Mouse (Mus musculus): Measurements from ENCODE around the gene Cfap61. TPM values are rescaled to one million over a fixed set of nuclear protein-coding genes. Genes with fewer than 3 reads are reported as not detected.

Cfap61 gene
- total and polyA plus RNA-seq, 3 experiments = 0.13 TPM; not detected in 2

- H3K9ac ChIP-seq (ENCODE audit: control insufficient read depth, low read depth, low read length, poor library complexity, severe bottlenecking) = peak overlapping the region; percentile 54
- DNase-seq (ENCODE audit: low read depth, low spot score) = peak; percentile 81
- H3K9me3 ChIP-seq (replicated peaks; ENCODE audit: insufficient read depth, low read length) = no peaks in the 10 kb centered on the region
- H3K27ac ChIP-seq (ENCODE audit: control insufficient read depth, low read depth, low read length) = no peak overlapping the region
- no peaks in the 10 kb centered on the region; a peak in 1 of 4 replicates for H3K27me3 ChIP-seq (ENCODE audit: control insufficient read depth in 1 of 2, insufficient read depth in 2 of 2, low read length in 2 of 2)
- peaks cover 0 to 5% of the 10 kb centered on the region in 2 experiments; a peak in 1 of 4 replicates for H3K36me3 ChIP-seq (ENCODE audit: control insufficient read depth in 1 of 2, insufficient read depth in 2 of 2, low read length in 2 of 2)
- no peaks in the 10 kb centered on the region for H3K79me2 ChIP-seq (ENCODE audit: control insufficient read depth, insufficient read depth, low read length, poor library complexity)
- H3K4me3 ChIP-seq (ENCODE audit: control insufficient read depth in 1 of 2, insufficient read depth in 1 of 2, low read depth in 2 of 2, low read length in 2 of 2) = peak overlapping the region; percentile 36 to 45
- peaks cover 3 to 10% of the 10 kb centered on the region in 2 experiments for H3K4me1 ChIP-seq (ENCODE audit: control insufficient read depth in 1 of 2, insufficient read depth in 2 of 2, low read length in 2 of 2)
- TF ChIP-seq ELF1 (IDR thresholded peaks at IDR 0.05; ENCODE audit: low read depth, low read length) = peak; percentile 45; the same call in 1 of the 2 replicates
- TF ChIP-seq POLR2AphosphoS2 (IDR thresholded peaks at IDR 0.05; ENCODE audit: low read length) = no peak
- TF ChIP-seq EP300 (IDR thresholded peaks at IDR 0.05; ENCODE audit: low read depth in 1 of 2, low read length in 2 of 2) = peak in 1 of 2 experiments; percentile 22; a peak in 1 of 4 replicates
- peak; percentile 64 for TF ChIP-seq RAD21 (IDR thresholded peaks at IDR 0.05; ENCODE audit: low read depth, low read length)
- no peak for TF ChIP-seq POLR2A (IDR thresholded peaks at IDR 0.05; ENCODE audit: control insufficient read depth in 1 of 2, insufficient read depth in 1 of 2, low read depth in 1 of 2, low read length in 2 of 2, poor library complexity in 1 of 2)
- no peak for TF ChIP-seq BHLHE40 (IDR thresholded peaks at IDR 0.05; ENCODE audit: borderline replicate concordance, low read depth, low read length)
- TF ChIP-seq KAT2A (conservative IDR thresholded peaks at IDR 0.05; ENCODE audit: low read depth, low read length) = no peak
- TF ChIP-seq UBTF (IDR thresholded peaks at IDR 0.05; ENCODE audit: borderline replicate concordance, insufficient read depth, low read depth, low read length) = no peak
- TF ChIP-seq CHD1 (IDR thresholded peaks at IDR 0.05; ENCODE audit: low read depth, low read length) = no peak
- TF ChIP-seq ZC3H11A (IDR thresholded peaks at IDR 0.05; ENCODE audit: low read depth, low read length) = peak; percentile 47
- peak; percentile 79 to 91 (median 86) for TF ChIP-seq CTCF (IDR thresholded peaks at IDR 0.05 in 2 of 3, conservative IDR thresholded peaks at IDR 0.05 in 1 of 3; ENCODE audit: control insufficient read depth in 1 of 3, insufficient read depth in 1 of 3, low read depth in 2 of 3, low read length in 3 of 3, poor library complexity in 1 of 3, severe bottlenecking in 1 of 3)
- no peak for TF ChIP-seq TAL1 (IDR thresholded peaks at IDR 0.05; ENCODE audit: low read length)
- peak; percentile 50; the same call in 1 of the 2 replicates for TF ChIP-seq HCFC1 (IDR thresholded peaks at IDR 0.05; ENCODE audit: low read depth, low read length)
- TF ChIP-seq GABPA (IDR thresholded peaks at IDR 0.05; ENCODE audit: low read depth, low read length) = no peak
- TF ChIP-seq ZMIZ1 (IDR thresholded peaks at IDR 0.05; ENCODE audit: low read depth, low read length) = no peak
- TF ChIP-seq TBP (IDR thresholded peaks at IDR 0.05; ENCODE audit: low read depth, low read length) = no peak
- 0 out of 2 replicates have a peak, but pooled peaks have one; percentile 69 for TF ChIP-seq MAZ (IDR thresholded peaks at IDR 0.05; ENCODE audit: low read depth, low read length)
- no peak for TF ChIP-seq JUND (IDR thresholded peaks at IDR 0.05; ENCODE audit: low read depth, low read length)
- TF ChIP-seq POLR2AphosphoS5 (IDR thresholded peaks at IDR 0.05; ENCODE audit: borderline replicate concordance, low read depth, low read length) = no peak
- TF ChIP-seq NRF1 (IDR thresholded peaks at IDR 0.05; ENCODE audit: insufficient read depth, low read depth, low read length, poor library complexity, severe bottlenecking) = no peak
- TF ChIP-seq USF2 (IDR thresholded peaks at IDR 0.05; ENCODE audit: borderline replicate concordance in 1 of 2, insufficient read depth in 1 of 2, low read depth in 1 of 2, low read length in 2 of 2) = no peak
- 0 out of 2 replicates have a peak, but pooled peaks have one; percentile 29 for TF ChIP-seq ETS1 (IDR thresholded peaks at IDR 0.05; ENCODE audit: low read depth, low read length)
- peak; percentile 40; the same call in 1 of the 2 replicates for TF ChIP-seq ZNF384 (IDR thresholded peaks at IDR 0.05; ENCODE audit: low read depth, low read length)
- TF ChIP-seq NELFE (IDR thresholded peaks at IDR 0.05; ENCODE audit: low read depth, low read length) = no peak
- TF ChIP-seq SMC3 (IDR thresholded peaks at IDR 0.05; ENCODE audit: low read depth, low read length) = peak; percentile 76
- TF ChIP-seq MYC (IDR thresholded peaks at IDR 0.05; ENCODE audit: low read depth, low read length) = 0 out of 2 replicates have a peak, but pooled peaks have one; percentile 45
- TF ChIP-seq GATA1 (IDR thresholded peaks at IDR 0.05; ENCODE audit: low read depth, low read length) = no peak
- no peak for TF ChIP-seq MYB (IDR thresholded peaks at IDR 0.05; ENCODE audit: low read depth, low read length)
- peak; percentile 79 for TF ChIP-seq CHD2 (IDR thresholded peaks at IDR 0.05; ENCODE audit: low read length)
- no peak for TF ChIP-seq E2F4 (IDR thresholded peaks at IDR 0.05; ENCODE audit: borderline replicate concordance, low read depth, low read length)
- peak; percentile 69; the same call in 1 of the 2 replicates for TF ChIP-seq MXI1 (IDR thresholded peaks at IDR 0.05; ENCODE audit: low read depth, low read length)
- TF ChIP-seq SIN3A (IDR thresholded peaks at IDR 0.05; ENCODE audit: low read length) = peak; percentile 69
- no peak for TF ChIP-seq USF1 (IDR thresholded peaks at IDR 0.05; ENCODE audit: low read depth, low read length)
- peak; percentile 8; the same call in 1 of the 2 replicates for TF ChIP-seq ZKSCAN1 (IDR thresholded peaks at IDR 0.05; ENCODE audit: low read depth, low read length)
- no peak for TF ChIP-seq MAX (IDR thresholded peaks at IDR 0.05; ENCODE audit: low read length)
- no peak for TF ChIP-seq MEF2A (IDR thresholded peaks at IDR 0.05; ENCODE audit: extremely low read depth, insufficient replicate concordance, low read depth, low read length, poor library complexity, severe bottlenecking)
- TF ChIP-seq TCF12 (IDR thresholded peaks at IDR 0.05; ENCODE audit: low read depth, low read length) = peak; percentile 31; the same call in 1 of the 2 replicates
These were observed 280.1 kb downstream of the Cfap61 start for GRCm38 (mm10) chr2:146214715-146215114.

Data from MEL (cell line).